Mouse (Mus musculus) B cell, adult 2 months (primary cell): ENCODE data around the gene Pdxp.

Source experiments
- DNase-seq, 2 experiments: peaks; one replicate each; pipeline ENCODE4 v3.0.0; 2022

Gene Pdxp

GRCm38 (mm10) chr15:78913632-78914090, at the start of gene Pdxp:
Pdxp (plus strand) TSS chr15:78913919.
- peak; percentile 94 to 96 for DNase-seq

GRCm38 (mm10) chr15:78868398-78868797, 45.3 kb upstream of the Pdxp start:
- no peak for DNase-seq

DNA sequence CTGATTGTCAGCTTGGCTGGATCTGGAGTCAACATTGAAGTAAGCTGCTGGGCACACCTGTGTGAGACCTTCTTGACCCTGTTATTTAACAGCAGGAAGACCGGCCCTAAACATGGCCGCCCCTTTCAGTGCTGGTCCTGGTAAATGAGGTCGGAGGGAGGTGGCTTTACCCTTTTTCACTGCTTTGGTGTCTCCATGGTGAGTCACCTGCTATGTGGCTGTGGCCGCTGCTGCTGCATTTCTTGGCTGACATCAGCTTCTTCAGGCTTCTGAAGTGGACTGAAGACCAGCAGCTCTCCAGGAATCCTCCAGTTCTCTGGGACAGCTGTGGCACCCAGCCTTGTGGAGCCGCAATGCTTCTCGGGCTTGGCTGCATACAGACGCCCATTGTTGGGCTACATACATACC, 44.9 kb upstream of the Pdxp start:
- no peak for DNase-seq

DNA sequence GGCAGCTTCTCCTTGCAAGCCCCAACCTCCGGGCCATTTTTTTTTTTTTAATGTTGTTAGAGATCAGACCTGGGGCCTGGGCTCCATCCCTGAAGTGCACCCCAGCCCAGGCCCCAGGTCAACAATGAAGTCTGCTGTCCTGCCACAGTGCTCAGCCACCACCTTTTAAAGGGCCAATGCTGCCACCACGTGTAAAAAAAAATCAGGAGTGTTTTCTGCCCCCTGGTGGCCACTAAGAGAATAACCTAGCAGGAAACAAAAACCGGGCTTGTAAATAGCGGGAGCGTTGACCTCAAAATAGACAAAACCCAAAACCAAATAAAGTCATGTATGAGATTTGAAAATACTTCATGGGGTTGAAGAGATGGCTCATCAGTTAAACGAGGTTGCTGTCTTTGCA, 43.9 kb upstream of the Pdxp start:
- DNase-seq = peak; percentile 69 to 70

DNA sequence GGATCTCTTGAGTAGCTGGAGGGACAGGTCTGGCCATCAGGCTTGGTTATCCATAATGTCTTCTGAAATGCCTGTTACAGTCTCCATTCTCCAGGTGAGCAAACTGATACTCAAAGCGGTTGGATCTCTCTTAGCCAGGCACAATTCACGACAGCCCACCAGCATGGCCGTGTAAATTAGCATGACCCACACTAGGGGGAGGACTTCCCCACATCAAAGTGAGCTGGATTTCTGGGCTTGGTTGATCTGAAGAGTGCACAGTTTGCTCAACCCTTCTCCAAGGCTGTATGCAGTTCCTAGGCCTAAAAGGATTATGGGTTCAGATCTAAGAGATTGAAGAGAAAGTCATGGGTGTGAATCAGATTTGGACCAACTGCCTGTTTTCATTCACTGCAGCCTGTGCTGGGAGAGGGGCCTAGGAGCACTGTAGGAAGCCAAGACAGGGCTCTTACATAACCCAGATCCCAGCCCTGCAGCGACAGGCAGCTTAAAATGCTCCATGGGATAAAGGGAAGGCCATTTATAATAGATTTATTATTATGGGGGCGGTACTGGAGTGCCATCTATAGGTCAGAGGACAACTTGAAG, 41.6 kb upstream of the Pdxp start:
- DNase-seq = no peak

DNA sequence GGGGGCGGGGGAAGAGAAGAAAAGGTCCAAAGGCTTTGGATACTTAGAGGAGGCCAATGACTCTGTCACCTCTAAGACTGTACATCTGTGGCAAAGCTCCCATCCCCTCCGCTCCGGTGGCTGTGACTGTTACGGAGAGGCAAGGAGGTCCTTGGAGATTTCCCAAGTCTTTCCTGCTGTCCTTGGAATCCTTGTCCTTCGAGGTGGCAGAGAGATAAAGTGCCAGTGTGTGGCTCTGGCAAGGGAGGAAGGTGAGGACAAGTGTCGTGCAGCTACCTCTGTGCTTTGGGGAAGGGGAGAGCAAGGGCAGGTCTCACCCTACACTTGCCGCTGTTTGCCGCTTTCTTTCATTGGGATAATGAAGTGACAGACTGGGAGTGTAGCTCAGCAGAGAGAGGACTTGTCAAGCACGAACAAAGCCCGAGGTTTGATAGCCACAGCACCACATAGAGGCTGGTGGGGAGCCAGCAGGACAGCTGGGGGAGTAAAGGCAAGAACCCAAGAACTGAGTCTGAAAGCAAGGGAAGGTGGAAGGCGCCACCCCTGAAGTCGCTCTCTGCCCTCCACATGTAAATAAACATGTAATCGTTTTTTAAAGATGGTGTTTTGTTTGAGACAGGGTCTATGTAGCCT, 39.8 kb upstream of the Pdxp start:
- no peak for DNase-seq

GRCm38 (mm10) chr15:78874989-78875388, 38.7 kb upstream of the Pdxp start:
- DNase-seq = no peak

GRCm38 (mm10) chr15:78875537-78875936, 38.2 kb upstream of the Pdxp start:
- no peak for DNase-seq

- peak; percentile 69 to 70 for DNase-seq
Measured at GRCm38 (mm10) chr15:78876258-78876696, 37.4 kb upstream of the Pdxp start.

GRCm38 (mm10) chr15:78876991-78877809, 36.5 kb upstream of the Pdxp start, which contains the start of gene Gga1:
Gga1 (plus strand) TSS chr15:78877190.
- DNase-seq = peak; percentile 95 to 96

GRCm38 (mm10) chr15:78877810-78878390, 35.8 kb upstream of the Pdxp start:
- no peak for DNase-seq

GRCm38 (mm10) chr15:78878792-78879516, 34.8 kb upstream of the Pdxp start:
- peak in 1 of 2 experiments; percentile 23 for DNase-seq

DNA sequence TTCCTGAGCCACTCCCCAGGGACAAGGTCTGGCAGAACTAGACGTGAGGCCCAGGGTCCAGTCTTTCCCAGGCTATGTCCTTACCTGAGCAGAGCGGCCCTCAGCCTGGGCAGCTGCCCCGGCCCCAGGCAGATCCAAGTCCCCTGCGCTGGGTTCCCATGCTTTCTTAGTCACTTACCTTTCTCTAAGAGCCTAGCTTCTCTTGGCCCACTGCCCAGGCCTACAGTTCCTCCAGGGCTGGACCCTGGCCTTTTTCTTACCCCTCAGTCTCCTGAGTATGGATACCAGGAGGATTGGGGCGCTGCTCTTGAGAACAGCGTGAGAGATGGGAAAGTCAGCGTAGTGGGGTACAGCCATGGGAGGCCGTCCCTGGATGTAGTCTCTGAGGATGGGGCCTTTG, 33.3 kb upstream of the Pdxp start:
- no peak for DNase-seq

GRCm38 (mm10) chr15:78881828-78882227, 31.9 kb upstream of the Pdxp start:
- no peak for DNase-seq

- no peak for DNase-seq
Measured at GRCm38 (mm10) chr15:78889401-78889853, 24.3 kb upstream of the Pdxp start.

DNA sequence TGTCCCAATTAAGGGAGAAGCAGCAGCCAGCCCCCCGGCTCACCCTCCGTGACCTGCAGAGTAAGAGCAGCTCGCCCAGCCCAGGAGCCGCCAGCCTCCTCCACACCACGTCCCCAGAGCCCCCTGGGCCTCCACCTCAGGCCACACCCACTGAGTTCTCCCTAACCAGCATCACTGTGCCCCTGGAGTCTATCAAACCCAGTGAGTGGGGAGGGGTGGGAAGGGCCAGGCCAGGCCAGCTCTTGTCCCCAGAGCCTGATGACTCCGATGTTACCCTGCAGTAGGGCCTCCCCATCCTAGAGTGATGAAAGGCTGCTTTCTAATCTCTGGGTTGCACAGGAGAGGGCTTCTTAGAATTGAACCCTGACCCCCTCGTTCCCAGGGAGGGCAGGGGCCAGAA, 21.3 kb upstream of the Pdxp start:
- no peak for DNase-seq

GRCm38 (mm10) chr15:78894726-78895125, 19.0 kb upstream of the Pdxp start:
- DNase-seq = peak; percentile 30 to 36

DNA sequence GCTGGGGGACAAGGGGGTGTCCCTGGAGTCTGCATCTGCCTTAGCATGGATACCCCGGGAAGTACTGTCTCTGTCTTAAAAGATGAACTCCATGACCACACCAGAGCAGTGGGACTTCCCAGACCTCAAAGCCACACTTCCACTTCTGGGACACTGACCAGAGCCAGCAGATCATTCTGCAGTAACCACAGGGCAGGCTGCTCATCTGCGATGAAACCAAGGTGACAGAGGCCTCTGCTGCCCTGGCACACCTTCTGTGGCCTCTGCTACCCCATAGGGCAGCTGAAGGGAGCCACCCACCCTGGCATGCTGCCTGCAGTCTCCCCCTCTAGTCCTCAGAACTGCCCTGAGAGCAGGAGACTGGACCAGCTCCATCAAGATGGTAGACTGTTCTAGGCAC, 18.0 kb upstream of the Pdxp start:
- no peak for DNase-seq

- DNase-seq = no peak
Measured at GRCm38 (mm10) chr15:78896149-78896548, 17.6 kb upstream of the Pdxp start.

DNA sequence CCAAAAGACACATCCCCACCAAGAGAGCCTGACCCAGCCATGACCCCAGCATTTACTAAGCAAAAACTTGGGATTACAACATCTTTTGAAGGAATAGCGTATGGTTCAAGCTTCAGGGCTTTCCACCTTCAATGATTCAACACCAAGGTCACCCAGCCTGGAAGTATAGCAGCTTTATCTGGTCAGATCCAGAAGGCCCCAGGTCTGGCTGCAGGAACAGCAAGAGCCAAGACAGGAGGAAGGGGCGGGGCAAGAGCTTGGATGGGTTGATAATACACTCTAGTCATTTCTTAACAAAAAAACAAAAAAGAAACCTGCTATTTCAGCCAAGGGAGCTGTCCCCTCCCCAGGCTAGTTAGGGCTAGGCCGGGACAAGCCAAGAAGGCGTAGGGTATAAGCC, 16.2 kb upstream of the Pdxp start:
- no peak for DNase-seq

DNA sequence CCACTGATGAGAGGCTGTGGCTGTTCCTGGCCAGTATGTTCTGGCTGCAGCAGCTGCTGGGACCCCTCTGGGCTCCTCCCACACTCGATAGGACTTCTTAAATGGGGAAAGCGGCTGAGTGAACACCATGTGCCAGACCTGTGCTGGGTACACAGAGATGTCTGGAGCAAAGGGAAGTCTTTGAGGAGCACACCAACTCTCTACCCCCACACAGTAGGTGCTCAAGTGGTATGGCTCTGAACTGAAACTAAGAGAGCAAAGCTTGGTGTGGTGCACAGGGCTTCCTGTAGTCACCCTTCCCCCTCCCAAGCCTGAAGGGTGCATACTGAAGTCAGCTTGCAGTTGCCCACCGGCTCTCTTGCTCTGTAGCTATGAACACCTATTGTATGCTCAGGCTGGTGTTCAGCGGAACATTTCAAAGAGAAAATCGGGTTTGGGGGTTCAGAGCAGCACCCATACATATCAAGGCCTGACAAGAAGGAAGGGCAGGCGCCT, 15.2 kb upstream of the Pdxp start:
- peak in 1 of 2 experiments; percentile 48 for DNase-seq

DNA sequence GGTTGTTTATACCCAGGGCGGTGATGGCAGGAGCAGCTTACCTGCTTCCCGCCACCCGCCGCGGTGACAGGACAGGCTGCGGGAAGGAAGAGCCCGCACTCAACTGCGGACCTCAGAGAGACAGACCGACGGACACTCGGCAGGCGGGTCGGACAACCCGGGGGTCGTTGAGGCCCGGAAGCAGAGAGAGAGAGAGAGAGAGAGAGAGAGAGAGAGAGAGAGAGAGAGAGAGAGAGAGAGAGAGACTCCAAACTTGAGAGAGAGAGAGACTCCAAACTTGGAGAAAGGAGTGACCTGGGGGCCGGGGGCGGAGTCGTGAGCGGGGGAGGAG, 14.3 kb upstream of the Pdxp start, which contains the start of gene Gm49510:
Gene Gm49510, plus strand, starts transcription at position 259 of the 331 bp plus-strand sequence.
- no peak for DNase-seq
